Mouse (Mus musculus): ENCODE measurements around the gene Ddx27.

The Ddx27 gene

GRCm38 (mm10) chr2:167028553-167028952 is 13.6 kb downstream of the Ddx27 start:
- in situ Hi-C loops (cut with MseI, MboI) = no loop called here

GRCm38 (mm10) chr2:167030507-167030906 is 15.5 kb downstream of the Ddx27 start:
- in situ Hi-C loops (cut with MseI, MboI) = no loop called here

GRCm38 (mm10) chr2:167037710-167038109 is 22.7 kb downstream of the Ddx27 start:
- in situ Hi-C loops (cut with MseI, MboI) = no loop called here

- in situ Hi-C loops (cut with MseI, MboI) = no loop called here
These were observed 23.3 kb downstream of the Ddx27 start for GRCm38 (mm10) chr2:167038297-167038696.

- in situ Hi-C loops (cut with MseI, MboI) = no loop called here
These were observed 23.7 kb downstream of the Ddx27 start for GRCm38 (mm10) chr2:167038716-167039115.

- in situ Hi-C loops (cut with MseI, MboI) = no loop called here
These were observed 24.4 kb downstream of the Ddx27 start for GRCm38 (mm10) chr2:167039386-167039785.

GRCm38 (mm10) chr2:167043400-167044121 is 28.6 kb downstream of the Ddx27 start:
- in situ Hi-C loops (cut with MseI, MboI) = no loop called here

- in situ Hi-C loops (cut with MseI, MboI) = no loop called here
These were observed 33.2 kb downstream of the Ddx27 start for GRCm38 (mm10) chr2:167048223-167048622.

GRCm38 (mm10) chr2:167048698-167049358 is 33.8 kb downstream of the Ddx27 start:
- in situ Hi-C loops (cut with MseI, MboI) = no loop called here

GRCm38 (mm10) chr2:167053127-167053844 is 38.3 kb downstream of the Ddx27 start:
- in situ Hi-C loops (cut with MseI, MboI) = no loop called here

- in situ Hi-C loops (cut with MseI, MboI) = no loop called here
These were observed 40.4 kb downstream of the Ddx27 start for GRCm38 (mm10) chr2:167055386-167055785.

GRCm38 (mm10) chr2:167056210-167056941 is 41.4 kb downstream of the Ddx27 start:
- in situ Hi-C loops (cut with MseI, MboI) = no loop called here

GRCm38 (mm10) chr2:167056942-167057323 is 41.9 kb downstream of the Ddx27 start:
- in situ Hi-C loops (cut with MseI, MboI) = no loop called here

GRCm38 (mm10) chr2:167058201-167058600 is 43.2 kb downstream of the Ddx27 start:
- in situ Hi-C loops (cut with MseI, MboI) = no loop called here

- in situ Hi-C loops (cut with MseI, MboI) = no loop called here
These were observed 43.9 kb downstream of the Ddx27 start for GRCm38 (mm10) chr2:167058814-167059387.

- in situ Hi-C loops (cut with MseI, MboI) = no loop called here
These were observed 44.5 kb downstream of the Ddx27 start for GRCm38 (mm10) chr2:167059536-167059935.

- in situ Hi-C loops (cut with MseI, MboI) = no loop called here
These were observed 45.0 kb downstream of the Ddx27 start for GRCm38 (mm10) chr2:167059960-167060359.

GRCm38 (mm10) chr2:167060360-167060759 is 45.4 kb downstream of the Ddx27 start:
- in situ Hi-C loops (cut with MseI, MboI) = no loop called here

- in situ Hi-C loops (cut with MseI, MboI) = no loop called here
These were observed 45.8 kb downstream of the Ddx27 start for GRCm38 (mm10) chr2:167060761-167061160.

GRCm38 (mm10) chr2:167061381-167062034 is 46.5 kb downstream of the Ddx27 start:
- in situ Hi-C loops (cut with MseI, MboI) = no loop called here

- in situ Hi-C loops (cut with MseI, MboI) = no loop called here
These were observed 47.5 kb downstream of the Ddx27 start for GRCm38 (mm10) chr2:167062497-167062911.

Data from mouse trophoblast stem cell (cell line).